Mouse (Mus musculus) bone marrow macrophage, adult 2 months (primary cell): ENCODE results near the gene Ccdc36.

Experiments used
- CTCF ChIP-seq: IDR thresholded peaks from 2 replicates; pipeline ENCODE4 v1.5.1; 2012; ENCODE audit warnings: low read depth, mild to moderate bottlenecking, low read length, moderate library complexity
- POLR2A ChIP-seq: IDR thresholded peaks from 2 replicates; pipeline ENCODE4 v1.6.1; 2012; ENCODE audit warnings: mild to moderate bottlenecking, low read depth, low read length, borderline replicate concordance

DNA sequence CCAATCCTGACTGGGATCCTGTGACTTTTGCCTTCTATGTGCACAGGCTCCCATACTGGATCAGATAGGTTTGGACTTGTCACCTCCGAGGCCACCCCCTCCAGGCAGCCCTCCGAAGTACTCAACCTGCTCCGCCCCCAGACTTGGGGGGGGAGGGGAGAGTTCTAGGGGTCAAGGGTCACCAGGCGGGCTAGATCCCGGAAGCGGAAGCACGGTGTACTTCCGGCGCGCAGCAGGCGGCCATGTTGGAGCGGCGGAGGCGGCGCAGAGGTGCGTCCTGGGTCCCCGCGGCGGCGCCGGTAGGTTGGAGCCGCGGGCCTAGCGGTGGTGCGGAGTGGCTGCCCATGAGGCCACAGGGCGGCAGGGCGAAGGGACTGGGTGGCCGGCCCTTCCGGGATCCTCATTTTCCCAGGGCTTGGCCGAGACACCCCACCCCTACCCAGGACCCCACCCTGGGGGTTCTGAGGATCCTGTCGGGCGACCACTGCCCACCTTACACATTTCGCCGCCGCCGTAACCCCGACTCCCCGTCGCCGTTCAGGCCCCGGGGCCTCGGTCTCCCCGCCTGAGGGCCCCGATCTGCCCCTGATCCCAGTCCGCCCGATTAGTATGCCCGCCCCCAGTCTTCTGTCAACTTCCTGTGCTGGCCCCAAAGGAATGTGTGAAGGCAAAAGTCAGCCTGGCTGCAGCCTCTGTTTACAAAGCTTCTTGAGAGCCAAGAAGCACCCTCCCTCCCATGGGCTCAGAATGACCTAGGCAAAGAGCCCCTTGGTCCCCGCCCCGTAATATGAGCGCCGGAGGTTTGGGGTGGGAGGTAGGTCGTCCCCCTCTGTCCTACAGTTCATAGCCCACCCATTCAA lies 32.3 kb upstream of the Ccdc36 start, which contains the start of gene Ccdc71:
- TF ChIP-seq CTCF (no peak), POLR2A (no peak)
